Mouse (Mus musculus) MEL (cell line): ENCODE results near the gene Tex9.

Source experiments
- CHD1 ChIP-seq: IDR thresholded peaks from 2 replicates; pipeline ENCODE4 v1.6.1; 2012; ENCODE audit warnings: low read depth, mild to moderate bottlenecking, inconsistent platforms, low read length, improper control_type of control experiment
- CTCF ChIP-seq, 3 experiments: IDR thresholded peaks in 2 of 3; conservative IDR thresholded peaks in 1 of 3; 2 replicates each; pipeline ENCODE4 v1.5.1; 2011 to 2012; ENCODE audit warnings: low read length in 3 of 3, low read depth in 2 of 3, mild to moderate bottlenecking in 2 of 3, improper control_type of control experiment in 1 of 3, inconsistent platforms in 1 of 3, mixed read lengths in 1 of 3, moderate library complexity in 1 of 3; ENCODE audit not compliant: control insufficient read depth in 1 of 3, insufficient read depth in 1 of 3, poor library complexity in 1 of 3, severe bottlenecking in 1 of 3
- GATA1 ChIP-seq: IDR thresholded peaks from 2 replicates; pipeline ENCODE4 v1.6.1; 2011; ENCODE audit warnings: low read depth, low read length, improper control_type of control experiment
- MXI1 ChIP-seq: IDR thresholded peaks from 2 replicates; pipeline ENCODE4 v1.6.1; 2011; ENCODE audit warnings: mild to moderate bottlenecking, low read depth, low read length, improper control_type of control experiment
- POLR2A ChIP-seq, 2 experiments: IDR thresholded peaks; 2 replicates each; pipeline ENCODE4 v1.6.1; 2011 to 2012; ENCODE audit warnings: low read length in 2 of 2, mild to moderate bottlenecking in 2 of 2, control low read depth in 1 of 2, improper control_type of control experiment in 1 of 2, low read depth in 1 of 2, moderate library complexity in 1 of 2; ENCODE audit not compliant: control insufficient read depth in 1 of 2, insufficient read depth in 1 of 2, poor library complexity in 1 of 2
- RAD21 ChIP-seq: IDR thresholded peaks from 2 replicates; pipeline ENCODE4 v1.6.1; 2011; ENCODE audit warnings: mild to moderate bottlenecking, low read depth, low read length, improper control_type of control experiment
- SMC3 ChIP-seq: IDR thresholded peaks from 2 replicates; pipeline ENCODE4 v1.6.1; 2011; ENCODE audit warnings: low read depth, low read length, improper control_type of control experiment
- TCF12 ChIP-seq: IDR thresholded peaks from 2 replicates; pipeline ENCODE4 v1.6.1; 2014; ENCODE audit warnings: low read depth, mild to moderate bottlenecking, inconsistent platforms, low read length, improper control_type of control experiment, moderate library complexity

DNA sequence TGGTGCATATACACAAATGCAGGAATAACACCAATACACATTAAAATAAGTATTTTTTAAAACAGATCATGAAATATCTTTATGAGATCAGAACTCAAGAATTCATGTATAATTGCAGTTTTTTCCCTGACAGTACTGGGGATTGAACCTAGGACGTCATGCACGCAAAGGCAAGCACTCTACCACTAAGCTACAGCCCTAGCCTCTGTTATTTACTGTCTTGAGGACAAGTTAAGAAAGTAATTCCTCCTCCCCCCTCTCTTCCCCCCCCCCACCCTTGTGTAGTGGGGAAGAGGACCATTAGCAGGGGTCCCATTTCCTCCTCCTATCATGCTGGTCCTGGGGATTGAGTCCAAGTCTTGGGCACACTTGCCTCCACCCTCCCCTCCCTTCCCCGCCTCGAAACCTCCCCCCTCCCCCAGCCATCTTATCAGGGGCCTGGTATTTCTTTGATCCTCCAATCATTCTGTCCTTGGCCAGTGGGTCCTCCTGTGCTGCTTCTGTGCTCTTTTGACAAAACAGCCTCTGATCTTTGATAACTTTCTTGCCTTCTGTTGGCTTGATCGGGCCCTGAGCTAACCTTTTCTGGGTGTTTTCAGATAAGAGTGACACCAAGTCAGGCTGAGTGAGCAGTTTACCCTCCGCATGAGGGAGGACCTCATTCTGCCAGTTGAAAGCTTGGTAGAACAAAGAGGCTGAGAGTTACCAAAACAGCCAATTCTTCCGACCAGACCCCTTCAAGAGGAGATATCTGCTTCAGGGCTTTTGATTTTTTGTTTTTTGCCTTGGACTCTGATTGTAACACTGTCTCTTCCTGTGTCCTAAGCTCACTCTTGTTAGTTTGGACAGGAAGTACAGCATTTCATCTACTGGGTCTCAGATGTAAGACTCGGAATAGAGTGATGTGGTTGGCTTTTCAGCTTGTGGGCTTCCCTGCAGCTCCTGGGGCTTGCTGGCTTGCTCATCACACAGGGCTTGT lies 50.8 kb downstream of the Tex9 start:
- TF ChIP-seq CTCF (IDR thresholded peaks at IDR 0.05 in 2 of 3, conservative IDR thresholded peaks at IDR 0.05 in 1 of 3; ENCODE audit: control insufficient read depth in 1 of 3, insufficient read depth in 1 of 3, low read depth in 2 of 3, low read length in 3 of 3, poor library complexity in 1 of 3, severe bottlenecking in 1 of 3) = no peak
- TF ChIP-seq GATA1 = peak; percentile 86
- no peak for TF ChIP-seq SMC3
- no peak for TF ChIP-seq RAD21
- TF ChIP-seq TCF12 = peak; percentile 87
- TF ChIP-seq MXI1 = no peak; the same call in 1 of the 2 replicates
- TF ChIP-seq CHD1 = no peak
- peak in 1 of 2 experiments; percentile 66; a peak in 2 of 4 replicates for TF ChIP-seq POLR2A (IDR thresholded peaks at IDR 0.05; ENCODE audit: control insufficient read depth in 1 of 2, insufficient read depth in 1 of 2, low read depth in 1 of 2, low read length in 2 of 2, poor library complexity in 1 of 2)
